Mouse (Mus musculus) myocyte (in vitro differentiated cells): Measurements from ENCODE around the gene Rbm15. TPM values are rescaled to one million over a fixed set of nuclear protein-coding genes. Genes with fewer than 3 reads are reported as not detected.

Source experiments
- H3K27me3 ChIP-seq: one replicate; pipeline ENCODE4 v1.6.1; 2011; ENCODE audit not compliant: control insufficient read depth, insufficient read depth, insufficient read length
- H3K36me3 ChIP-seq: one replicate; pipeline ENCODE4 v1.6.1; 2011; ENCODE audit not compliant: control insufficient read depth, insufficient read depth
- H3K4me2 ChIP-seq: one replicate; pipeline ENCODE4 v1.6.1; 2011; ENCODE audit warnings: low read depth, control low read depth
- H3K4me3 ChIP-seq: one replicate; pipeline ENCODE4 v1.5.1; 2011; ENCODE audit warnings: mild to moderate bottlenecking, control low read depth, moderate library complexity
- H3K79me2 ChIP-seq: one replicate; pipeline ENCODE4 v1.6.1; 2011; ENCODE audit not compliant: control insufficient read depth, insufficient read depth
- H3ac ChIP-seq: one replicate; pipeline ENCODE4 v1.6.1; 2011; ENCODE audit not compliant: control insufficient read depth, insufficient read length
- CEBPB ChIP-seq: IDR thresholded peaks from 2 replicates; pipeline ENCODE4 v1.6.1; 2011; ENCODE audit warnings: mild to moderate bottlenecking, moderate library complexity; ENCODE audit not compliant: poor library complexity, insufficient read depth, severe bottlenecking
- E2F4 ChIP-seq: IDR thresholded peaks from one replicate; pipeline ENCODE4 v1.6.1; 2011; ENCODE audit warnings: mild to moderate bottlenecking, control low read depth, moderate library complexity; ENCODE audit not compliant: insufficient read depth
- MAX ChIP-seq: IDR thresholded peaks from one replicate; pipeline ENCODE4 v1.6.1; 2011; ENCODE audit warnings: low read depth, mild to moderate bottlenecking, control low read depth
- MYOD1 ChIP-seq, 3 experiments: IDR thresholded peaks; one replicate each; pipeline ENCODE4 v1.6.1; 2011; ENCODE audit warnings: control low read depth in 2 of 3, low read depth in 2 of 3, mild to moderate bottlenecking in 2 of 3, moderate library complexity in 1 of 3; ENCODE audit not compliant: insufficient read length in 2 of 3, control insufficient read depth in 1 of 3
- MYOG ChIP-seq, 3 experiments: IDR thresholded peaks; one replicate each; pipeline ENCODE4 v1.6.1; 2011; ENCODE audit warnings: control low read depth in 2 of 3, low read depth in 2 of 3, mild to moderate bottlenecking in 2 of 3; ENCODE audit not compliant: insufficient read length in 2 of 3, control insufficient read depth in 1 of 3, insufficient read depth in 1 of 3
- POLR2A ChIP-seq: IDR thresholded peaks from one replicate; pipeline ENCODE4 v1.6.1; 2011; ENCODE audit warnings: low read depth, mild to moderate bottlenecking, control low read depth, moderate library complexity; ENCODE audit not compliant: insufficient read length
- POLR2AphosphoS2 ChIP-seq: IDR thresholded peaks from one replicate; pipeline ENCODE4 v1.6.1; 2011; ENCODE audit warnings: low read depth, control low read depth; ENCODE audit not compliant: insufficient read length
- REST ChIP-seq: IDR thresholded peaks from one replicate; pipeline ENCODE4 v1.6.1; 2011; ENCODE audit warnings: mild to moderate bottlenecking, control low read depth, moderate library complexity; ENCODE audit not compliant: insufficient read depth, insufficient read length
- SRF ChIP-seq: IDR thresholded peaks from one replicate; pipeline ENCODE4 v1.6.1; 2011; ENCODE audit warnings: low read depth; ENCODE audit not compliant: control insufficient read depth, insufficient read length
- TCF12 ChIP-seq: IDR thresholded peaks from one replicate; pipeline ENCODE4 v1.6.1; 2011; ENCODE audit warnings: mild to moderate bottlenecking, control low read depth; ENCODE audit not compliant: poor library complexity, insufficient read depth, severe bottlenecking
- TCF3 ChIP-seq: IDR thresholded peaks from one replicate; pipeline ENCODE4 v1.6.1; 2011; ENCODE audit warnings: low read depth, control low read depth; ENCODE audit not compliant: insufficient read length
- USF1 ChIP-seq: IDR thresholded peaks from one replicate; pipeline ENCODE4 v1.6.1; 2011; ENCODE audit warnings: low read depth, mild to moderate bottlenecking, control low read depth, moderate library complexity
- polyA plus RNA-seq: library from polyadenylated mRNA; unstranded; fragments of >200 nt; fragmentation: generic; extraction: Trizol; gene quantifications from one replicate; pipeline ENCODE4 v1.2.1, GENCODE M21; 2012; ENCODE audit warnings: missing spikeins

Gene Rbm15
- polyA plus RNA-seq, 1 experiment: 4.3 TPM

- no peak within 1 kb of the TSS for H3K4me3 ChIP-seq
- H3K27me3 ChIP-seq: no peaks in the 10 kb centered on the region
- H3ac ChIP-seq: no peak within 1 kb of the TSS
- peak within 1 kb of the TSS; percentile 12 for H3K4me2 ChIP-seq
- H3K79me2 ChIP-seq: no peaks in the 10 kb centered on the region
- peaks cover 4% of the 10 kb centered on the region for H3K36me3 ChIP-seq
- no peak for TF ChIP-seq POLR2A
- no peak for TF ChIP-seq MYOD1 (IDR thresholded peaks at IDR 0.05; ENCODE audit: control insufficient read depth in 1 of 3, insufficient read length in 2 of 3, low read depth in 2 of 3)
- no peak for TF ChIP-seq TCF12
- TF ChIP-seq MAX: no peak
- TF ChIP-seq REST: no peak
- no peak for TF ChIP-seq E2F4
- TF ChIP-seq USF1: no peak
- no peak for TF ChIP-seq TCF3
- TF ChIP-seq CEBPB: no peak
Observed at GRCm38 (mm10) chr3:107290764-107291381, 42.6 kb downstream of the Rbm15 start, which contains the start of gene Slc16a4. Slc16a4 (plus strand) TSS chr3:107291230.

- Histone ChIP-seq H3K27me3 (no peaks in the 10 kb centered on the region), H3K4me3 (no peak overlapping the region), H3K36me3 (peaks cover 25% of the 10 kb centered on the region), H3ac (no peak overlapping the region), H3K4me2 (no peak overlapping the region), H3K79me2 (no peaks in the 10 kb centered on the region)
- TF ChIP-seq POLR2AphosphoS2 (no peak), REST (no peak), POLR2A (no peak), SRF (no peak), MAX (no peak), USF1 (no peak), E2F4 (no peak), TCF3 (no peak), TCF12 (no peak), MYOD1 (IDR thresholded peaks at IDR 0.05; ENCODE audit: control insufficient read depth in 1 of 3, insufficient read length in 2 of 3, low read depth in 2 of 3) (no peak), CEBPB (no peak), MYOG (IDR thresholded peaks at IDR 0.05; ENCODE audit: control insufficient read depth in 1 of 3, insufficient read depth in 1 of 3, insufficient read length in 2 of 3, low read depth in 2 of 3) (no peak)
Observed at GRCm38 (mm10) chr3:107287346-107287745, 46.1 kb downstream of the Rbm15 start.

- H3K79me2 ChIP-seq: no peaks in the 10 kb centered on the region
- no peak overlapping the region for H3K4me2 ChIP-seq
- no peak overlapping the region for H3ac ChIP-seq
- no peaks in the 10 kb centered on the region for H3K27me3 ChIP-seq
- H3K4me3 ChIP-seq: no peak overlapping the region
- peaks cover 25% of the 10 kb centered on the region for H3K36me3 ChIP-seq
- TF ChIP-seq CEBPB: no peak
- TF ChIP-seq E2F4: no peak
- no peak for TF ChIP-seq MAX
- TF ChIP-seq USF1: no peak
- no peak for TF ChIP-seq TCF3
- TF ChIP-seq MYOD1 (IDR thresholded peaks at IDR 0.05; ENCODE audit: control insufficient read depth in 1 of 3, insufficient read length in 2 of 3, low read depth in 2 of 3): no peak
- no peak for TF ChIP-seq SRF
- no peak for TF ChIP-seq POLR2AphosphoS2
- TF ChIP-seq TCF12: no peak
- no peak for TF ChIP-seq MYOG (IDR thresholded peaks at IDR 0.05; ENCODE audit: control insufficient read depth in 1 of 3, insufficient read depth in 1 of 3, insufficient read length in 2 of 3, low read depth in 2 of 3)
- TF ChIP-seq POLR2A: no peak
- no peak for TF ChIP-seq REST
Observed at GRCm38 (mm10) chr3:107286123-107286522, 47.4 kb downstream of the Rbm15 start.

GRCm38 (mm10) chr3:107278479-107279269 is 54.8 kb downstream of the Rbm15 start, which contains the start of gene Lamtor5:
Lamtor5 (plus strand) TSS chr3:107278858.
- Histone ChIP-seq H3ac (peak within 1 kb of the TSS; percentile 60), H3K27me3 (no peaks in the 10 kb centered on the region), H3K79me2 (peaks cover 12% of the 10 kb centered on the region), H3K4me2 (peak within 1 kb of the TSS; percentile 96), H3K4me3 (peak within 1 kb of the TSS; percentile 59), H3K36me3 (peaks cover 8% of the 10 kb centered on the region)
- TF ChIP-seq USF1 (peak; percentile 95), TCF12 (no peak), SRF (no peak), POLR2AphosphoS2 (peak; percentile 41), POLR2A (peak; percentile 48), MYOD1 (IDR thresholded peaks at IDR 0.05; ENCODE audit: control insufficient read depth in 1 of 3, insufficient read length in 2 of 3, low read depth in 2 of 3) (no peak)
